Mouse (Mus musculus) lung, embryonic 14.5 days (tissue): Measurements from ENCODE around the gene Hist1h2bb. TPM values are rescaled to one million over a fixed set of nuclear protein-coding genes. Genes with fewer than 3 reads are reported as not detected.
A peak's percentile ranks its signal among the peaks of the same experiment; 100 is the strongest.
"Not testable (repeated sequence)": the region's sequence is repeated elsewhere in the genome, so short reads cannot be mapped to it uniquely, and the experiment has no call there.

ENCODE experiments used
- ATAC-seq: fragments of 200-750 bp; cut with Nextera tagmentation; 2 replicates; pipeline ENCODE4 v1.8.0; 2017; ENCODE audit warnings: mild to moderate bottlenecking, moderate TSS enrichment, moderate library complexity; ENCODE audit not compliant: insufficient read depth
- DNase-seq: peaks from one replicate; pipeline ENCODE4 v3.0.0-alpha.2; 2015
- H3K27ac ChIP-seq: fragments of 300-500 bp; sonication (generic); 2 replicates; pipeline ENCODE4 v1.5.1; 2014; ENCODE audit warnings: low read depth, mild to moderate bottlenecking, moderate library complexity
- H3K27me3 ChIP-seq: fragments of 300-500 bp; sonication (generic); 2 replicates; pipeline ENCODE4 v1.6.1; 2014; ENCODE audit warnings: low read length, control low read depth; ENCODE audit not compliant: insufficient read depth
- H3K36me3 ChIP-seq: fragments of 300-500 bp; sonication (generic); 2 replicates; pipeline ENCODE4 v1.6.1; 2014; ENCODE audit warnings: control low read depth; ENCODE audit not compliant: insufficient read depth
- H3K4me1 ChIP-seq: fragments of 300-500 bp; sonication (generic); 2 replicates; pipeline ENCODE4 v1.6.1; 2014; ENCODE audit warnings: antibody characterized with exemption, control low read depth; ENCODE audit not compliant: insufficient read depth
- H3K4me2 ChIP-seq: fragments of 300-500 bp; sonication (generic); 2 replicates; pipeline ENCODE4 v1.6.1; 2014; ENCODE audit warnings: mild to moderate bottlenecking
- H3K4me3 ChIP-seq: fragments of 300-500 bp; sonication (generic); 2 replicates; pipeline ENCODE4 v1.5.1; 2014; ENCODE audit warnings: low read depth, low read length
- H3K9ac ChIP-seq: fragments of 300-500 bp; sonication (generic); 2 replicates; pipeline ENCODE4 v1.6.1; 2014
- H3K9me3 ChIP-seq: fragments of 300-500 bp; sonication (generic); 2 replicates; pipeline ENCODE4 v1.6.1; 2016; ENCODE audit warnings: low read depth, low read length, control low read depth
- CTCF ChIP-seq: IDR thresholded peaks from 2 replicates; pipeline ENCODE4 v1.5.1; 2016; ENCODE audit warnings: antibody characterized with exemption, low read depth
- WGBS: fragments of 180-500 bp; shearing (Covaris S2); extraction: QIAGEN DNeasy Blood & Tissue Kit; methylation state at CpG from one replicate; pipeline ENCODE4 v1.1.7; 2014; 5-methylcytosine and 5-hydroxymethylcytosine counted together
- polyA plus RNA-seq: library from polyadenylated mRNA; unstranded; fragments of >200 nt; fragmentation: Nextera tagmentation; extraction: Ambion mirVana; gene quantifications from 2 replicates; pipeline ENCODE4 v1.2.1, GENCODE M21; 2014

The Hist1h2bb gene
- polyA plus RNA-seq, 1 experiment from 2014 or later, result 4.0 TPM

GRCm38 (mm10) chr13:23757211-23757773 lies 10.8 kb downstream of the Hist1h2bb start:
- Histone ChIP-seq H3K27me3 (no peaks in the 10 kb centered on the region), H3K4me3 (peak overlapping the region; percentile 43), H3K36me3 (no peaks in the 10 kb centered on the region), H3K4me2 (peak overlapping the region; percentile 83), H3K9ac (peak overlapping the region; percentile 71), H3K9me3 (no peaks in the 10 kb centered on the region), H3K27ac (peak overlapping the region; percentile 98), H3K4me1 (0 out of 2 replicates have a peak, but pooled peaks cover 4% of the 10 kb centered on the region)
- no peak for TF ChIP-seq CTCF
- DNase-seq (peak; percentile 78), ATAC-seq (peak; percentile 13; the same call in 1 of the 2 replicates)
- 1% methylated on average over 15 of the region's 23 CpGs for WGBS

- Histone ChIP-seq H3K4me1 (0 out of 2 replicates have a peak, but pooled peaks cover 4% of the 10 kb centered on the region), H3K9me3 (no peaks in the 10 kb centered on the region), H3K4me2 (peak overlapping the region; percentile 83), H3K4me3 (peak overlapping the region; percentile 43; the same call in 1 of the 2 replicates), H3K27ac (peak overlapping the region; percentile 98), H3K27me3 (no peaks in the 10 kb centered on the region), H3K9ac (peak overlapping the region; percentile 71; the same call in 1 of the 2 replicates), H3K36me3 (no peaks in the 10 kb centered on the region)
- DNase-seq (peak; percentile 9), ATAC-seq (no peak)
- no peak for TF ChIP-seq CTCF
- whole genome bisulfite sequencing, result 43% methylated on average over 3 of the region's 3 CpGs
These were observed 11.4 kb downstream of the Hist1h2bb start for GRCm38 (mm10) chr13:23757921-23758320.

GRCm38 (mm10) chr13:23759251-23759771 lies 12.8 kb downstream of the Hist1h2bb start:
- WGBS, result 73% methylated on average over 3 of the region's 3 CpGs
- no peaks in the 10 kb centered on the region for H3K27me3 ChIP-seq
- DNase-seq, result peak; percentile 10
- ATAC-seq, result no peak
- H3K9ac ChIP-seq, result no peak overlapping the region
- no peaks in the 10 kb centered on the region for H3K9me3 ChIP-seq
- TF ChIP-seq CTCF, result no peak
- H3K4me1 ChIP-seq, result peaks cover 4% of the 10 kb centered on the region; the same call in 1 of the 2 replicates
- peak overlapping the region; percentile 99 for H3K27ac ChIP-seq
- no peak overlapping the region for H3K4me3 ChIP-seq
- no peaks in the 10 kb centered on the region for H3K36me3 ChIP-seq
- H3K4me2 ChIP-seq, result peak overlapping the region; percentile 90

GRCm38 (mm10) chr13:23759916-23760239 lies 13.3 kb downstream of the Hist1h2bb start:
- no peaks in the 10 kb centered on the region for H3K9me3 ChIP-seq
- peaks cover 5% of the 10 kb centered on the region; the same call in 1 of the 2 replicates for H3K4me1 ChIP-seq
- H3K9ac ChIP-seq, result peak overlapping the region; percentile 69
- DNase-seq (no peak), ATAC-seq (no peak)
- no peak for TF ChIP-seq CTCF
- H3K36me3 ChIP-seq, result no peaks in the 10 kb centered on the region
- peak overlapping the region; percentile 45 for H3K4me3 ChIP-seq
- H3K4me2 ChIP-seq, result peak overlapping the region; percentile 90
- 68% methylated on average over 1 of the region's 1 CpGs for WGBS
- peak overlapping the region; percentile 99 for H3K27ac ChIP-seq
- no peaks in the 10 kb centered on the region for H3K27me3 ChIP-seq

GRCm38 (mm10) chr13:23760240-23760971 lies 13.9 kb downstream of the Hist1h2bb start:
- DNase-seq, result peak; percentile 79
- Histone ChIP-seq H3K9me3 (no peaks in the 10 kb centered on the region), H3K9ac (peak overlapping the region; percentile 69), H3K36me3 (no peaks in the 10 kb centered on the region), H3K27ac (peak overlapping the region; percentile 99), H3K4me1 (peaks cover 5% of the 10 kb centered on the region; the same call in 1 of the 2 replicates), H3K4me3 (peak overlapping the region; percentile 45), H3K4me2 (peak overlapping the region; percentile 90), H3K27me3 (no peaks in the 10 kb centered on the region)
- 1% methylated on average over 20 of the region's 27 CpGs for WGBS
- TF ChIP-seq CTCF, result peak; percentile 50
- peak; percentile 14 for ATAC-seq

- TF ChIP-seq CTCF, result no peak
- DNase-seq (peak; percentile 100), ATAC-seq (peak; percentile 73)
- H3K4me2 ChIP-seq, result peak within 1 kb of the TSS; percentile 90
- H3K27me3 ChIP-seq, result no peaks in the 10 kb centered on the region
- no peaks in the 10 kb centered on the region for H3K36me3 ChIP-seq
- peak within 1 kb of the TSS; percentile 45 for H3K4me3 ChIP-seq
- no peaks in the 10 kb centered on the region for H3K9me3 ChIP-seq
- H3K4me1 ChIP-seq, result peaks cover 5% of the 10 kb centered on the region; the same call in 1 of the 2 replicates
- peak within 1 kb of the TSS; percentile 99 for H3K27ac ChIP-seq
- under 1% methylated on average over 62 of the region's 72 CpGs for WGBS
- H3K9ac ChIP-seq, result peak within 1 kb of the TSS; percentile 71
These were observed 14.7 kb downstream of the Hist1h2bb start, which contains the start of gene Hist1h4a for GRCm38 (mm10) chr13:23760972-23761864. Hist1h4a (minus strand) TSS chr13:23761230.

GRCm38 (mm10) chr13:23761871-23762821 lies 15.6 kb downstream of the Hist1h2bb start, which contains the start of gene Hist1h3a:
Hist1h3a (minus strand) TSS chr13:23762386.
- H3K27me3 ChIP-seq, H3K4me1 ChIP-seq, H3K9me3 ChIP-seq, H3K36me3 ChIP-seq: not testable (repeated sequence)
- H3K4me3 ChIP-seq, result peak within 1 kb of the TSS; percentile 54
- peak; percentile 93 for DNase-seq
- WGBS, result under 1% methylated on average over 26 of the region's 52 CpGs
- H3K27ac ChIP-seq, result peak within 1 kb of the TSS; percentile 99
- peak within 1 kb of the TSS; percentile 90 for H3K4me2 ChIP-seq
- peak within 1 kb of the TSS; percentile 76 for H3K9ac ChIP-seq
- peak; percentile 71 for ATAC-seq
